Mouse (Mus musculus) CD4-positive, CD25-positive, alpha-beta regulatory T cell (primary cell): ENCODE measurements around the gene Kcna7. TPM values are rescaled to one million over a fixed set of nuclear protein-coding genes. Genes with fewer than 3 reads are reported as not detected.

ENCODE experiments used
- polyA plus RNA-seq: library from polyadenylated mRNA; unstranded; fragments of 100-300 nt; shearing (Covaris generic); gene quantifications from one replicate; pipeline ENCODE4 v1.2.1, GENCODE M21; 2017

Gene Kcna7
- not detected for polyA plus RNA-seq

DNA sequence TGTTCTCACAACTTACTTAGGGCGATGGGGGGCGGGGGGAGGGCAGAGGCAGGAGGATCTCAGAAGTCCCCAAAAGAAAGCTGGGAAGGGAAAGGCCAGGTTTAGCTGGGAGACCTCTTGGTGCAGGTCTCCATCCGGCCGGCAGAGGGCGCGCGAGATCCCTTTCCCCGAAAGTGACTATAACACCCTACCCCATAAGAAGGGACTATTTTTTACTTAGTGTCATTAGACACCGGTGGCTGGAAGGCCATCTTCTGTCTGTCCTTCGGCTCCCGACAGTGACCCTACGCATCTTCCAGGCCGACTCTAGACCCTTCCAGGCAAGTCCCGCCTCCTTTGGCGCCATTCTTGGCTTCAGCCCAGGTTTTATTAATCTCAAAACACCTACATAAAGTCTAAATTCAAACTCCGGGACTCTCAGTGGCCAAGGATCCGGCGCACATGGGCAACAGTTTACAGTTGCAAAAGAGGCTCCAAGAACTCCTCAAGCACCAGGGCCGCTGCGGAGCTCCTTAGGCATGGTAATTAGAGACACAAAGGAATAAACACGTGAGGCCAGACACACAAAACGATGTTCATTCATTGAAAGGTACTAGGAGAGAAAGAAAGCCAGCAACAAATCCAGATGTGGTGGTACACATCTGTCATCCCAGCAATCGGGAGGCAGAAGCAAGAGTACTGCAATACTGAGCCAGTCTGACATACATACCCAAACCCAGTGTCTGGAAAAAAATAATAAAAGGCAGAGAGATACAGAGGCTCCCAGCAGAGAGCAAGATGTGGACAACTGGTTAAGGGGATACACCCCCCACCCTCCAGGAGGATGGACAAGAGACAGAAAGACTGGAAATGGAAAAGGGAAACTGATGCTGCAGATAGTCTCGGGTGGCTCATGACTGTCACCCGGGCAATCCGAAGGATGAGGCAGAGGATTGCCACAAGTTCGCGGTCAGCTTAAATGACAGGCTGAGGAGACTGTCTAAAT, at the start of gene Kcna7:
Gene Kcna7 (plus strand): TSS at position 563 of the 985 bp plus-strand sequence.

DNA sequence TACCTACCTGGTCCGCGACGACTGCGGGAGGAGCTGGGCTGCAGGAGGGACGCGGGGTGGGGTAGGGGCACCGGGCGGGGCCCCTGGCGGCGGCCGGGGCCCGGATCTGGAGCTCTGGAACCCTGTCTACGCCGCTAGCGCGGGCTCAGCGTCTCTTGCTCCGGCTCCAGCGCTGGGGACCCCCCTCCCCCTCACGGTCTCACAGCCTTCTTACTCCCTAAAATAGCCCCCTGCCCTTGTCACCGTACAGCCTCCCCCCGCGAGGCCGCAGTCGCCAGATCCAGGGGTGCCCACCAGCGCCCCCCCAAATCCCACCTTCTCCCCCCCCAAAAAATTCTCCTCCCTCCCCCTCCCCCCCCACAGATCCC, 38.8 kb upstream of the Kcna7 start, which contains the start of gene Ppfia3:
Gene Ppfia3 (minus strand): TSS at position 368 of the 368 bp plus-strand sequence.

DNA sequence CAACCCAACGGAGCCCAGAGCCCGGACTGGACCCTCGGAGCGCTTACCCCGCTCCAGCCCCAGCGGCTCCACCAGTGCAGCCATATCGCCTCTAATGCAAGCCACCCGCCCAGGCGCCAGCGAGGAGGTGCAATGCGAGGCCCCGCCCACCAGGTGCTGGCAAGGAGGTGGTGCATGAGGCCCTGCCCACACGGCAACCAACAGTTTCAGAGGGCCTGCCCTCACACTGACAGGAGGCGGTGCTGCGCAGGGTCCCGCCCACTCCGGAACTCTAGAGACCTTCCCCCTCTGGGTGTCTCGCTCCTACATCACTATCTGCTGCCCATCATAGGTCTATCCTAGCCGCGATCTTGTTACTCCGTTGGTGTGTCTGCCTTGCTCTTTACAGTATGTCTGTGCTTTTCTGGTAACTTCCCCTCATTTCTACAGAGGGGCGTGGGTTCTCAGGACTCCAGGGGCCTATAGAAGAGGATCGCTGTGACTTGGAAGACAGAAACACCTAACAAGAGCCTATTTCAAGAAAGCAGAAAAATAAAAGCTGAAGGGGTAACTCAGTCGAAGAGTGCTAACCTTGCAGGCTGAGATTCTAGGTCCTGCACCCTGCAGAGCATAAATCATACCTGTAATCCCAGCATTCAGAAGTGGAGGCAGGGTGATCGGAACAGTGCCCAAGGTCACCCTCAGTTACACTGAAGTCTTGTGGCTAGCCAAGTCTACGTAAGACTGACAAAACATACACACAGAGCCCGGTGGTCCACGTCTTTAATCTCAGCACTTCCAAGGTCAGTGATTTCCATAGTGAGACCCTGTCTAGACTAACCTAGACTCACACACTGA, 34.8 kb upstream of the Kcna7 start, which contains the start of gene Lin7b:
Gene Lin7b (minus strand): TSS at position 109 of the 837 bp plus-strand sequence.

DNA sequence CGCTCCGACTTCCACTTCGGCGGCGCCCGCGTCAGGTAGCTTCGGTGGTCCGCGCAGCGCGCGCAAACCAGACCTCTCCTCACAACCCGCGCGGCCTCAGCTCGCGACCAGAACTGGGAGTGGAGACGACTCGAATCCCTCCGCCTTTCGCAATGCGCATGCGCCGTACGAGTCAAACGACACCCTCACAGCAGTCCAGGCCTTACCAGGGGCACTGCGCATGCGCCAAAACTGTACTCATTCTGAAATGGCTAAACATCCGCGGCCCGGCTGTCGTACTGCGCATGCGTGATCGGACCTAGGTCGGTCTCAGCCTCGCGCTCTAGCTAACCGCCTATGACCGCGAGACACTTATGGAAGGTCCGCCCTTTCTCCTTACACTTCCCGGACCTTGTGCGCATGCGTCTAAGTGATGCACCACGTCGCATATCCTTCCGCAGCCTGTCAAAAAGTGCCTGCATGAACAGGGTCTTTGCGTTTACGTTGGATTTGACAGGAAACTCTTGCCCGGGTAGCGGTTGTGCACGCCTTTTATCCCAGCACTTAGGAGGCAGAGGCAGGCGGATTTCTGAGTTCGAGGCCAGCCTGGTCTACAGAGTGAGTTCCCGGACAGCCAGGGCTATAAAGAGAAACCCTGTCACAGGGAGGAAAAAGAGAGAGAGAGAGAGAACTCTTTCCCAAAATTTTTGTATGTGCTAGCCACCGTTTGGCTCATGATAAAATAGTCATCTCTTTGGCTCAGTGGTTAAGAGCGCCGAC, 9.7 kb upstream of the Kcna7 start, which contains the start of gene Snrnp70:
Gene Snrnp70 (minus strand): TSS at position 165 of the 759 bp plus-strand sequence.

DNA sequence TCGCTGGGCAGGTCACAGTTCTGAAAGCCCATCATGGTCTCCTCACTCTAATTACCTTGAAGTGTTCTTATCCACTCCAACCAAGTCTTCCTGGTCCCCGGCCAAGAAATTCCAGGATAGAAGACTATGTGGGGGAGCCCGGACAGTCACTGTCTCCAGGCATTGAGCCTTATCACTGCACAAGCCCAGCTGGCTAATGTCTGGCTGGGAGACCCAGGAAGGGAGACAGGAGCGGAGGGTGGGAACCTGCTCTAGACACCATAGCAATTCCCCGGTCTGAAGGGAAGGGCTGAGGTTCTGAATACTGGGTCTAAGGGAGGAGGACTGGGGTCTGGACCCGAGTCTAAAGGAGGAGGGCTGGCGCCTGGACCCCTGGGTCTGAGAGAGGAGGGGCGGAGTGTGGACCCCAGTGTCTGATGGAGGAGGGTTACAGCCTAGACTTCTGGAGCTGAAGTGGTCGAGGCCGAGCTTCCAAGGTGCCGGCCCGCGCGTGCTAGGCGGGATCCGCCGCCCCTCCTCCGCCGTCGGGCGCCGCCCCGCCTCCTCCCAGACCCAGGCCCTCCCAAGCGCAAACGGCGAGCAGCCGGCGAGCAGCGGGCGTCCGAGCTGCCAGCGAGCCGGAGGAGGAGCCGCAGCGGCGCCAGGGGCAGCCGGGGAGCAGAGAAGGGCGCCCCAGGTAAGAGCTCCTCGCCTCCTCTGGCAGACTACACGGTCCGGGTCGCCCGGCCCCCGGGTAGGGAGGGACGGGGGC, 7.8 kb downstream of the Kcna7 start, which contains the start of gene Ntf5:
Gene Ntf5 (plus strand): TSS at position 583 of the 751 bp plus-strand sequence.

DNA sequence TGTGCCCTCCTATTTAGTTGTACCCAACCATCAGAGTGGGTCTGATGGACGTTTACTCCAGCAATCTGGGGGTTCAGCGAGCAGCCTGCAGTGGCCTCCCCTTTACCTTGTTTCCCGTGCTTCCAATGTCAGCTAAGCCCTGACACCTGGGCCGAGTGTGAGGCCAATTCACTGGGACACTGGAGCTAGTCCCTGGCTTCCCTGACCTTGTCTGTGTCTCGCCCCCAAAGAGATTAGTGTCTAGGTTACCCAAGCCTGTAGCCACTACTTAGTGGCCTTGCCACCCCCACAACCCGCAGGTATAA, 15.1 kb downstream of the Kcna7 start, which contains the start of gene Lhb:
Gene Lhb (plus strand): TSS at position 206 of the 305 bp plus-strand sequence.

DNA sequence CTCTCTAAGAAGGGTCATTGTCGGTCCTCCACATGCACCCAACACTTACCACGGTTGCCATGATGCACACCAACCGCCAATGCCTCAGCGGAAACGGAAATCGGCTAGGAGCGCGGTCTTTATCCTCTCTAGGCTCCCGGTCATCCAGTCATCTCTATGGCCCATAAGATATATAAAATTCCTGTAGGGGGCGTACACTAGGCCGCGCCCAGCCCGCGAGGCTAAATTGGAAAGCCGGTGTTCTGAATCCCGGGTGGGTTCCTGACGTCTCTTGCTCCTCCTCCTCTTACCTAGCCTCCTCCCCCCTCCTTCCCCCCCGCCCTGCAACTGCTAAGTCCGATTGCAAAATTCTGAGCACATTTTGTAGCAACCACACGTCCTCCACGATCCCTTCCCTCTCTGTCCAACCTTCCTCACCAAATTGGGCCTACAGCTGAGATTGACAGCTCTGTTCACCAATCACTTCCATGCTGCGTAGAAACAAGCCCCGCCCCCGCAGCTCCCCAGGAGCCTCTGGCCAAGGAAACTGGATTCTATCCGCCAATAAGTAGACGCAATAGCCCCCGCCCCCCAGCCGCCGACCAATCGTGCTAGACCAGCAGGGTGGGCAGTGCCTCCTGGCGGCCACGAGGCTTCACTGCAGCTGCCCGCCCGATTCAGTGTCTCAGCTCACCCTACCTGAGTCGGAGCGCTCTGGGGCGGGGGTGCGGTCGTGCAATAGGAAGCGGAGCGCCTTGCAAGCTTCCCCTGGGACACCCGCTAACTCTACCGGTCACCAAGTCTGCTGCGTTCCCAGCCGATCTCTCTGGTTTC, 29.0 kb downstream of the Kcna7 start, which contains the start of gene Gys1:
Gene Gys1 (plus strand): TSS at position 642 of the 813 bp plus-strand sequence.

DNA sequence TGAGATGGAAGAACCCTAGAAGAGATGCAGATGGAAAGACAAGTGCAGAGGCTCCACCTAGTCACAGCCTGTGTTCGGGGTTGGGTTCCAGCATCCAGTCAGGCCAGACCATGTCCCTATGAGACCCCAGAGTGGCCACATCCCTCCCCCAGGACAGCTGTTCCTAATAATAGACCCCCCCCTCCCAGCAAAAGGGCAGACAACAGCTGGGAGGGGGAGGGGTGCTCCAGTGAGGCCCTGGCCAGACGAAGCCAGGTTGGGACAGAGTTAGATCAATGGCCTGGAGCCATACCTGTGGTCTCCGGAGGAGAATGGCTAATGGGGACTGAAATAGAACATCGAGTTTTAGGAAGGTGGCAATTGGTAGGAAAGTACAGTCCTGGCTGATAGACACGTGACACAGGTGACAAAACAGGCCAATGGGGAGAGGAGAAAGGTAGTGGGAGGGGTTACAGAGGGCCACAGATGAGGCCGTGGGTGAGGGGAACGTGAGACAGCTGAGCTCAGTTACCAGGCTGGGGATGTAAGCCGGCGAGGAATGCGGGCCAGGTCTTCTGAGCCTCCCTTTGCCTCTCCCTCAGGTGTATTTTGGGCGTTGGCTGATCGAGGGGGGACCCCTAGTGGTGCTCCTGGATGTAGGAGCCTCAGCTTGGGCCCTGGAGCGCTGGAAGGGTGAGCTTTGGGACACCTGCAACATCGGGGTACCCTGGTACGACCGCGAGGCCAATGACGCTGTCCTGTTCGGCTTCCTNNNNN, 32.2 kb downstream of the Kcna7 start, which contains the start of gene Ruvbl2:
Gene Ruvbl2 (minus strand): TSS at position 576 of the 756 bp plus-strand sequence.

Other genes starting within 250 kb of the Kcna7 start
- 0.08 TPM for gene Slc17a7, start 241.7 kb upstream of the Kcna7 start, polyA plus RNA-seq
- not detected for gene Gfy, start 226.1 kb upstream of the Kcna7 start, polyA plus RNA-seq
- gene Pth2, start 224.7 kb upstream of the Kcna7 start, polyA plus RNA-seq = not detected
- gene Ccdc155, start 200.8 kb upstream of the Kcna7 start, polyA plus RNA-seq = 0.07 TPM
- 8.9 TPM for gene Dkkl1, start 193.5 kb upstream of the Kcna7 start, polyA plus RNA-seq
- gene Tead2, start 189.9 kb upstream of the Kcna7 start, polyA plus RNA-seq = 4.9 TPM
- gene Cd37, start 166.5 kb upstream of the Kcna7 start, polyA plus RNA-seq = 607 TPM
- not detected for gene Slc6a16, start 164.6 kb upstream of the Kcna7 start, polyA plus RNA-seq
- not detected for gene Slc6a21, start 128.1 kb upstream of the Kcna7 start, polyA plus RNA-seq
- 15.0 TPM for gene Trpm4, start 71.9 kb upstream of the Kcna7 start, polyA plus RNA-seq
- not detected for gene Hrc, start 70.4 kb upstream of the Kcna7 start, polyA plus RNA-seq
- gene Ppfia3, start 38.6 kb upstream of the Kcna7 start, polyA plus RNA-seq = 0.30 TPM
- not detected for gene Lin7b, start 35.1 kb upstream of the Kcna7 start, polyA plus RNA-seq
- gene Snrnp70, start 9.9 kb upstream of the Kcna7 start, polyA plus RNA-seq = 231 TPM
- gene Ntf5, start 8.0 kb downstream of the Kcna7 start, polyA plus RNA-seq = 0.54 TPM
- not detected for gene Lhb, start 15.2 kb downstream of the Kcna7 start, polyA plus RNA-seq
- 13.9 TPM for gene Gys1, start 29.2 kb downstream of the Kcna7 start, polyA plus RNA-seq
- gene Ruvbl2, start 32.4 kb downstream of the Kcna7 start, polyA plus RNA-seq = 74.6 TPM
- 2,110 TPM for gene Ftl1, start 54.2 kb downstream of the Kcna7 start, polyA plus RNA-seq
- 289 TPM for gene Bax, start 61.2 kb downstream of the Kcna7 start, polyA plus RNA-seq
- 2.7 TPM for gene Tulp2, start 76.2 kb downstream of the Kcna7 start, polyA plus RNA-seq
- gene Gm45808, start 81.2 kb downstream of the Kcna7 start, polyA plus RNA-seq = 0.35 TPM
- 0.89 TPM for gene Dhdh, start 83.2 kb downstream of the Kcna7 start, polyA plus RNA-seq
- 226 TPM for gene Nucb1, start 104.8 kb downstream of the Kcna7 start, polyA plus RNA-seq
- gene Ppp1r15a, start 120.6 kb downstream of the Kcna7 start, polyA plus RNA-seq = 99.4 TPM
- 0.78 TPM for gene Plekha4, start 120.7 kb downstream of the Kcna7 start, polyA plus RNA-seq
- 1.1 TPM for gene Hsd17b14, start 149.2 kb downstream of the Kcna7 start, polyA plus RNA-seq
- 86.0 TPM for gene Bcat2, start 164.5 kb downstream of the Kcna7 start, polyA plus RNA-seq
- gene Fgf21, start 209.8 kb downstream of the Kcna7 start, polyA plus RNA-seq = not detected
- gene Fut1, start 211.6 kb downstream of the Kcna7 start, polyA plus RNA-seq = not detected
- gene Izumo1, start 216.2 kb downstream of the Kcna7 start, polyA plus RNA-seq = 0.14 TPM
- gene Rasip1, start 221.8 kb downstream of the Kcna7 start, polyA plus RNA-seq = 6.5 TPM
- gene Mamstr, start 234.3 kb downstream of the Kcna7 start, polyA plus RNA-seq = 1.7 TPM